Mouse (Mus musculus): ENCODE measurements around the gene Cdc42ep4.
A peak's percentile ranks its signal among the peaks of the same experiment; 100 is the strongest.

Gene Cdc42ep4

GRCm38 (mm10) chr11:113751484-113752084, at the start of gene Cdc42ep4:
Cdc42ep4 (minus strand) TSS chr11:113751881.
- DNase-seq, result peak; percentile 73

DNA sequence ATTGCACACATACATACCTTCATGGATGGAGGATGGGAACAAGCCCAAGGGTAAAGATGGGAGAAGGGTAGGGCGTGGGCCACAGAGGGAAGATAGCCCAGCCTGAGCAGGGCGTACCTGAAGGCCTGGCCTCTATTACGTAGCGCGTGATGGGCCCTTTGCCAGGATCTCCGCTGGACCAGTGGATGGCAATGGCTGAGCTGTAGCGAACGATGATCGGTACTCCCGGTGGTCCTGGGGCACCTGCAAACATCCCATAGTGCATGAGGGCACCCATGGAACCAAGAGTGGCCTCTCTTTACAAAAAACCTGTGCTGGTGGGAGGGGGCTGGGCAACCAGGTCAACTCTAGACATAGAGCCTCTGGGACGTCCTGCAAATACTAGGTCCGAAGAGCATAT, 48.3 kb upstream of the Cdc42ep4 start:
- DNase-seq, result no peak

DNA sequence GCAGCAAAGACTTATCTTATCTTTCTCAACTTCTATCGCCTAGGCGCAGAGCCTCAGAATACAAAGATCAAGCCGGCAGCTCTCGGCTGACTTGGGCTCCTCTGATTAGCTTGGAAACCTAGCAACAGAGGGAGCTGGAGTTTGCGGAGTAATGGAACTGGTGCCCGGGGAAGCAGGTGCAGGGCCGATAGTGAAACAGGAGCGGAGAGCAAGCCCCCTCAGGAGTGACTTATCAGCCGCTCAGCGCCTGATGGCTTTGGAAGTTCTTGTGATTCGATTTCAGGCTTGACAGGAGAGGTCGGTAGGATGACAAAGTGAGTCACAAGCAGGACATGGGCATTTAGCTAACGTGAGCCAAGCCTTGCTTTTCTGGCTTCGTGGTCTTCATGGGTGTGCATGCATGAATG, 47.4 kb upstream of the Cdc42ep4 start:
- no peak for DNase-seq

GRCm38 (mm10) chr11:113798011-113798410, 46.3 kb upstream of the Cdc42ep4 start:
- DNase-seq, result peak; percentile 67

GRCm38 (mm10) chr11:113797014-113797983, 45.6 kb upstream of the Cdc42ep4 start:
- no peak for DNase-seq

DNA sequence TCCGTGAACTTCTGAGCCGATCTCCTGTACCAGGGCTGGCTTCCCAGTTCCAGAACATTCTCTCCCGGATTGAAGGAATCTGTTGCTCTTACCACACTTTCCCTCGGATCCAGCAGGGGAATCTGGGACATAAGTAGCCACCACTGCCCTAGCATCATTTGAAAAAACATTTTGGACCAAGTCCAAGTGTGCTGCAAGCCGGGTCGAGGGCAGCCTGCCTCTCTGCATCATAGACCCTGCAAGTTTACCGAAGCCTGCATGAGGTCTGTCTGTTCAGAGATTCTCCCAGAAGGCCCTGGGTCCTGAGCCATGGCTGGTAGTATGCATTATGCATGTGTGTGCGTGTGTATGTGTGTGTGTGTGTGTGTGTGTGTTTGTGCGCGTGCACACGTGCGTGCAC, 44.2 kb upstream of the Cdc42ep4 start:
- DNase-seq, result no peak

- peak; percentile 61 for DNase-seq
Observed at GRCm38 (mm10) chr11:113791357-113792215, 39.9 kb upstream of the Cdc42ep4 start.

- DNase-seq, result no peak
Observed at GRCm38 (mm10) chr11:113789101-113789500, 37.4 kb upstream of the Cdc42ep4 start.

DNA sequence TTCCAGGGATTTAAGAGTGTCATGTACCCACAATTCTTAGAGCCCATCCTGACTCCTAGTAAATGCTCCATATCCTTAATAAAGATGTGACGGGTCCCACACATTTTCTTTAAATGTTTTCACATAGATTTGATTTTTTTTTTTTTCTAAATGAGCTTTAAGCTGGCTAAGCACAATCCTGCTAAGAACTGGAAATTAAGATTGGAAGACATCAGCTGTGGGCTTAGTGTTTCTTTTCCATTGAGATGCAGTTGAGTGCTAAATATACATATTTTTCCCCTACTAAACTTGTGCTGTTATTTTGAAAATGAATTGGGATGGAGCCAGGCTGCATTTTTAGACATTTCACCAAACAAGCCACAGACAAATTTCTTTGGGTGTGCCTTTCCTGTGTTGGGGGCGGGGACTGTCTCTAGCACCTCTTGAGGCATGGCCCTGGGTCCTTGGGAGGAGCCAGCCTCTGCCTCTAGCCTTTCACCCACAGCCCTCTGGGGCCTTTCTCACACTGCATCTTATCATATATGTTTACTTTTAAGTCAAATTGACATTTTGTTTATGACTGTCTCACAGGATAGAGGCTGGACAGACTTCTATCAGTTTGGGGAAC, 36.6 kb upstream of the Cdc42ep4 start:
- DNase-seq, result no peak

GRCm38 (mm10) chr11:113787432-113788182, 35.9 kb upstream of the Cdc42ep4 start:
- no peak for DNase-seq

DNA sequence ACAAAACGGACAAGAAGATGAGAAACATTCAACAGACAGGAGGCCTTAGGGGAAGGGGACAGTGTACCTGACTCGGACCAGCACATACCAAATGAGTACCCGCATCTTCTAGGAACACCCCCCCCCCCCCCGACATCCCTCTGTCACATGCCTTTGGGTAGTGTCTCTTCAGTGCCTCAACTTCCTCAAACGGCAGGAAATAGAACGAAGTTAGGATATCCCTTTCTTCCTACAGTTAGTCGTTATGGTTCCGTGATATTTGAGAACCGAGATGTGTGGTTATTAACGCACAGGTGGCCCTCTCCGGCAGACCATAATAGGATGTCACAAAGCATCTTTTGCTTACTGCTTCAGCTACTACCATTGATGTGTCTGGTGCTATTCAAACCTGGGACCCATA, 35.3 kb upstream of the Cdc42ep4 start:
- DNase-seq, result no peak

DNA sequence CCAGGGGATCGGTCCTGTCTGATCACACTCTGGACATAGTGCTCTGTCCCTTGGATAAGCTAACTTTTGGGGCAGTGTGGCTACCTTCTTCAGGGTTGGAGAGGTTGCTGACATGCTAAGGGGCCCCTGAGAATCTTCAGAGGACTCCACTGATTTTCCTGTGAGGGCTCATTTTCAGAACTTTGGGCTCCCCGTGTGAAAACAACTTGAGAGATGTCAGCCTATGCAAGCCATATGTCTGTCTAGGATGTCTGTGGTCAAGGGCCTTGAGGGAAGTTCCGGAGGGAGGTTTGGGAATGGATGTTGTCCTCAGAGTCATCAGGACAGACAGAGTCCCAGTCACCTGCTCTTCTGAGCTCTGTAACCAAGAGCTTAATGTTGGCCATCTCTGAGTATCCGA, 34.7 kb upstream of the Cdc42ep4 start:
- no peak for DNase-seq

- DNase-seq, result peak; percentile 54
Observed at GRCm38 (mm10) chr11:113785406-113786171, 33.9 kb upstream of the Cdc42ep4 start.

DNA sequence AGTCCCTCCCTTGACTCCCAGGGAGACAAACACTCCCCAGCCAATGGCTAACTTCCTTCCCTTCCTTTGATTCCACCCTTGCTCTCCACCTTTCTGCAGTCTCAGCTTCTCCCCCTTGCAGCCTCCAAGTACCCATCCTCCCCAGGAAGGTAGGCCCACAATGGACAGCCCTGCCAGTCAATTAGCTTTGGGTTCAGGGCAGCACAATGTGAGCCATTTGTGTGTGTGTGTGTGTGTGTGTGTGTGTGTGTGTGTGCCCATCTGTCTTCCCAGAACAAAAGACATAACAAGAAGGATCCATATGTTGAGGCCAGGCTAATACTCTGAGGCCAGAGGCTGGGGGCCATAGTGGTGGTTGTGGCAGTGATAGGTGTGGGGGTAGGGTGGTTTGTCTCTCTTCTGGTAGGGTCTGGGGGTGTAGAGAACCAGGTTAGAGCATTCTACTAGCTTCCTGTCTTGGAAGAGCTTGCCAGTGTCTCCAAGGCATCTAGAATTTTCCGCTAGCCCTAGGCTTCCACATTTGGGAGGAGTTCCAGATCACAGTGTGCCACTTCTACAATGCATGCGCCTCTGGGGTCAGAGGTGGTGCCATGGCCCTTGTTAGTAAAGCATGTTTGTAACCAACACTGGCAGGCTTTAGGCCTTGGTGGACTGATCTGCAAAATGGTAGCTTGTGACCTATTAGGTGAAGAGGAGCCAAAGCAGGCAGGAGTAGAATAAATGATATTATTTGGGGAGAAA, 33.1 kb upstream of the Cdc42ep4 start:
- DNase-seq, result no peak

DNA sequence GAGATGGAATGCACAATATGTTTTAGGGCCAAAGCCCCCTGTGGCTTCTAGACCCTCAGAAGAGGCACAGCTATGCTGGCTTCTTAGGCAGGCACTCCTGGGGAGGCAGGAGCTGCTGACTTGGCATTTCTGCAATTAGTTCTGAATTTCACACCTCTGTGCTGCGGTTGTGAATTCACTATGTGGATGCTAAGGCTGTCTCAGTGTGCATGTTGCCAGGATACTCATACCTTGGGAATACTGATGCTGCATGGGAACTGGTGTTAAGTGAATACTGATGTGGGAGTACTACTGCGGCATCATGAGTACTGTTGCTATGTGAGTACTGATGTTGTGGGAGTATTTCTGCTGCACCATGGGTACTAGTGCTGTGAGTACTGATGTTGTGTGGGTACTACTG, 30.8 kb upstream of the Cdc42ep4 start:
- no peak for DNase-seq

DNA sequence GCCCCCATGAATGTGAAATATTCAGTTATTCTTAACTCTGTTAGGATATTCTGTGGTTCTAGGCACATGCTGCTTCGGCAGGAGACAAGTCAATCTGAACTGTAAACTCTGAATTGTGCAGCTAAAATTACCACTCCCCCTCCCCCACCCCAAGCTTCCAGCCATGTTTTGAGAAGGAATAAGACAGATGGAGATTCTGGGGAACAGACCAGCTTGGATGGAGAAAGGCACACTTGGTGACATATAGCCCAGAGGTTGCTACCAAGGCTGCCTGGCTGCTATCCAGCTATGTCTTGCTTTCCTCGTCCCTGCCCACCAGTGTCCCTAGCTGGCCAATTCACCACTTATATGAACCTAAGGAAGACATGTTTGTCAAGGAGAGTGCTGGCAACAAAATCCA, 30.3 kb upstream of the Cdc42ep4 start:
- no peak for DNase-seq

- DNase-seq, result no peak
Observed at GRCm38 (mm10) chr11:113779680-113780041, 28.0 kb upstream of the Cdc42ep4 start.

DNA sequence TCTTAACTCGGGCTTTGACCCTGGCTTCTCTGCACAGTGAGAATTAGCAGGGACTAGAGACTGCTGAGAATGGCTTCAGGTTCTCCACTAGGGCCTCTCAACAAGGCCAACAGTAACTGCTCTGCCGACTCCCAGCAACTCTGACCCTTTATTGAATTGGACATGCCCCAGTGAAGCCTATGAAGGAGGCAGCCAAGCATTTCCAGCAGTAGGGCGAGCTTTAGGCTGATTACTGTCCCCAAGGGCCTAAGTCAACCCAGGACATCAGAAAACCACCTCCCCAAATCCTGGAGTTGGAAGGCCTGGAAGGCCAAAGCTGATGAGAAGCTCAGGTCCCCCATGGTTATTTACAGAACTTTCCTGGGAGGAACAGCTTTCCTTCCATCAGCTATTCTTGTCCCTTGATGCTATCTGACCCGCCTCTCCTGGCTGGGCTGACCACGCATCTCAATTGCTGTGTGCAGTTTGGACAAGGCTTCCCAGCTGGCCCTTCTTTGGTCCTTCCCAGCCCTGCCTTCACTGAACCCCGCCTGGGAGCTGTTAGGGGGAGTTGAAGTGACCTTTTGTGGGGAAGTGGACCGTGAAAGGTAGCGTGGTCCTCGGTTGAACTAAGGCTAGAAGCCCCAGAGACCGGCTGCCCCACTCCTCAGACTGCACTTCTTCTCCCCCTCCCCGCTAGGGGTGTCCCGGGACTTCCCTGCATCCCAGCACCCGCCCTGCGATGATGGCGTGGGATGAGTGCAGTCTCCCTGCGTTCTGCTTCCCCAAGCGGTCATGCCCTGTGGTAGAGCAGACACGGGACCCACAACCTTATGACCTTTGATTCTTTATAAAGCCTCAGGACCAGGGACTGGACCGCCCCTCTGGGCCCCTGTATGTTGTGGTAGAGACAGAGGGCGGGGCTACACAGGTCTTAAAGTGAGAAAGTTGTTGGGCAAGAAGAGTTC, 27.3 kb upstream of the Cdc42ep4 start:
- no peak for DNase-seq

DNA sequence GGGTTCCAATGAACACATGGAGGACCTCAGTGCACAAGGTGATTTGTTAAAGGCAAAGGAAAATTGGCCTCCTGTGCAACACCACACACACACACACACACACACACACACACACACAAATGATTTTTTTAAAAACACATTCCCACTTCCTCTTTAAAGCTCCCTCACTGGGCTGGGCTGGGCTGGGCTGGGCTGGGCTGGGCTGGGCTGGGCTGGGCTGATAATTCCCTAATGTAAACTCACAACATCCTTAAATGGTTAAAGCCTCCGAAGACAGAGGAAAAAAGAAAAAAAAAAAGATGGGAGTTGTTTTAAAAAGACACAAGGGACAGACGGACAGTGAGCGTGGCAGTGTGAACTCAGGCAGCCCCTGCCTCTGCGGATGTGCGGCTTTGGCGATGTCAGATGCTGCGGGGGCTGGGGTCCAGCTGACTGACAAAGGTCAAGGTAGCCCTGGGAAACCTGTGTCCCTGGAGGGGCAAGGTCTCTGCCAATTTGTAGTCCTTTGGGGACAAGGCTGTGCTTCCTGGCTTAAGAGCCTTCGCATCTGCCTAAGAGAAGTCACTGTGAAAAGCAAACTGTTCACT, 26.3 kb upstream of the Cdc42ep4 start:
- DNase-seq, result no peak

All from right cerebral cortex, adult 18-20 months (tissue).